Mouse (Mus musculus) kidney, adult 2 months (tissue): ENCODE data around the gene Herc2. TPM values are rescaled to one million over a fixed set of nuclear protein-coding genes. Genes with fewer than 3 reads are reported as not detected.

Source experiments
- DNase-seq: peaks from one replicate; pipeline ENCODE4 v3.0.0; 2021
- H3K27ac ChIP-seq: fragments of 200-500 bp; 2 replicates; pipeline ENCODE4 v1.5.1; 2012; ENCODE audit warnings: low read depth, low read length, control low read depth, inconsistent platforms; ENCODE audit not compliant: insufficient read depth
- H3K27me3 ChIP-seq: fragments of 200-500 bp; replicated peaks from 2 replicates; pipeline ENCODE4 v1.6.1; 2012; ENCODE audit warnings: mild to moderate bottlenecking, moderate library complexity, low read length, inconsistent platforms; ENCODE audit not compliant: control insufficient read depth, insufficient read depth
- H3K36me3 ChIP-seq: fragments of 200-500 bp; 2 replicates; pipeline ENCODE4 v1.6.1; 2012; ENCODE audit warnings: mild to moderate bottlenecking, moderate library complexity, low read length, inconsistent platforms; ENCODE audit not compliant: control insufficient read depth, insufficient read depth
- H3K4me1 ChIP-seq: fragments of 200-500 bp; 2 replicates; pipeline ENCODE4 v1.6.1; 2011; ENCODE audit warnings: low read length; ENCODE audit not compliant: control insufficient read depth, insufficient read depth
- H3K4me3 ChIP-seq: fragments of 200-500 bp; 2 replicates; pipeline ENCODE4 v1.5.1; 2011; ENCODE audit warnings: mild to moderate bottlenecking, low read depth, low read length, control low read depth; ENCODE audit not compliant: insufficient read depth
- CTCF ChIP-seq: fragments of 200-500 bp; conservative IDR thresholded peaks from 2 replicates; pipeline ENCODE4 v1.5.1; 2011; ENCODE audit warnings: low read depth, mild to moderate bottlenecking, control low read depth, low read length, moderate library complexity, mixed read lengths; ENCODE audit not compliant: insufficient read depth, insufficient read length
- POLR2A ChIP-seq: fragments of 200-500 bp; IDR thresholded peaks from one replicate; pipeline ENCODE4 v1.6.1; 2011; ENCODE audit warnings: low read depth, low read length, control low read depth
- WGBS: fragments of 180-500 bp; shearing (Covaris S2); methylation state at CpG from one replicate; pipeline ENCODE4 v1.1.7; 2018; 5-methylcytosine and 5-hydroxymethylcytosine counted together
- polyA plus RNA-seq: library from polyadenylated mRNA; depleted of rRNA; stranded (reverse); fragments of >200 nt; gene quantifications from 2 replicates; pipeline ENCODE4 v1.2.3, GENCODE M21; 2012

The Herc2 gene
- polyA plus RNA-seq, 1 experiment = 19.0 TPM

- no peak for TF ChIP-seq CTCF
- TF ChIP-seq POLR2A = no peak
- DNase-seq = no peak
- H3K36me3 ChIP-seq = peaks cover 13% of the 10 kb centered on the region
- H3K4me1 ChIP-seq = peaks cover 7% of the 10 kb centered on the region; the same call in 1 of the 2 replicates
- no peaks in the 10 kb centered on the region for H3K27me3 ChIP-seq
- 92% methylated on average over 7 of the region's 7 CpGs for WGBS
- no peak overlapping the region for H3K4me3 ChIP-seq
- H3K27ac ChIP-seq = no peak overlapping the region
Measured at GRCm38 (mm10) chr7:56148925-56149324, 98.9 kb downstream of the Herc2 start.

- 80% methylated on average over 16 of the region's 16 CpGs for WGBS
- TF ChIP-seq CTCF (no peak), POLR2A (no peak)
- Histone ChIP-seq H3K27ac (no peak overlapping the region), H3K27me3 (no peaks in the 10 kb centered on the region), H3K4me3 (no peak overlapping the region), H3K36me3 (peaks cover 9% of the 10 kb centered on the region), H3K4me1 (peaks cover 7% of the 10 kb centered on the region; the same call in 1 of the 2 replicates)
- DNase-seq = peak; percentile 12
Measured at GRCm38 (mm10) chr7:56151885-56152676, 102.1 kb downstream of the Herc2 start.

- Histone ChIP-seq H3K4me3 (no peak overlapping the region), H3K27ac (no peak overlapping the region), H3K27me3 (no peaks in the 10 kb centered on the region), H3K36me3 (peaks cover 13% of the 10 kb centered on the region), H3K4me1 (peaks cover 7% of the 10 kb centered on the region; the same call in 1 of the 2 replicates)
- no peak for TF ChIP-seq CTCF
- no peak for TF ChIP-seq POLR2A
- WGBS = 69% methylated on average over 9 of the region's 9 CpGs
- no peak for DNase-seq
Measured at GRCm38 (mm10) chr7:56153161-56153560, 103.2 kb downstream of the Herc2 start.

- peak; percentile 21 for DNase-seq
- Histone ChIP-seq H3K27me3 (no peaks in the 10 kb centered on the region), H3K27ac (no peak overlapping the region), H3K4me3 (no peak overlapping the region), H3K4me1 (peaks cover 7% of the 10 kb centered on the region; the same call in 1 of the 2 replicates), H3K36me3 (peaks cover 13% of the 10 kb centered on the region)
- TF ChIP-seq POLR2A = no peak
- no peak for TF ChIP-seq CTCF
- WGBS = 59% methylated on average over 12 of the region's 12 CpGs
Measured at GRCm38 (mm10) chr7:56153625-56154024, 103.6 kb downstream of the Herc2 start.

GRCm38 (mm10) chr7:56163316-56163715 is 113.3 kb downstream of the Herc2 start:
- Histone ChIP-seq H3K36me3 (peaks cover 8% of the 10 kb centered on the region; the same call in 1 of the 2 replicates), H3K4me3 (no peak overlapping the region), H3K27ac (no peak overlapping the region), H3K27me3 (no peaks in the 10 kb centered on the region), H3K4me1 (no peaks in the 10 kb centered on the region)
- WGBS = 61% methylated on average over 4 of the region's 4 CpGs
- DNase-seq = peak; percentile 14
- TF ChIP-seq POLR2A = no peak
- no peak for TF ChIP-seq CTCF

- H3K4me1 ChIP-seq = no peaks in the 10 kb centered on the region
- DNase-seq = no peak
- H3K27ac ChIP-seq = no peak overlapping the region
- H3K36me3 ChIP-seq = no peaks in the 10 kb centered on the region; the same call in 1 of the 2 replicates
- TF ChIP-seq POLR2A = no peak
- no peak overlapping the region for H3K4me3 ChIP-seq
- WGBS = 74% methylated on average over 7 of the region's 7 CpGs
- H3K27me3 ChIP-seq = no peaks in the 10 kb centered on the region
Measured at GRCm38 (mm10) chr7:56168713-56169112, 118.7 kb downstream of the Herc2 start.

GRCm38 (mm10) chr7:56177371-56177770 is 127.4 kb downstream of the Herc2 start:
- Histone ChIP-seq H3K27me3 (no peaks in the 10 kb centered on the region), H3K27ac (no peak overlapping the region), H3K4me3 (no peak overlapping the region), H3K4me1 (no peaks in the 10 kb centered on the region), H3K36me3 (0 out of 2 replicates have a peak, but pooled peaks cover 1% of the 10 kb centered on the region)
- TF ChIP-seq POLR2A (no peak), CTCF (no peak)
- DNase-seq = no peak
- WGBS = 85% methylated on average over 3 of the region's 3 CpGs
